Mouse (Mus musculus) embryo, embryonic 9.5 days (tissue): ENCODE data around the gene Pip5k1b.

ENCODE experiments used
- DNase-seq: peaks from one replicate; pipeline ENCODE4 v3.0.0-alpha.2; 2017; ENCODE audit errors: extremely low spot score

Gene Pip5k1b

GRCm38 (mm10) chr19:24476461-24476860 lies 79.2 kb downstream of the Pip5k1b start:
- peak; percentile 29 for DNase-seq

- no peak for DNase-seq
Measured at GRCm38 (mm10) chr19:24475281-24475680, 80.4 kb downstream of the Pip5k1b start.

- no peak for DNase-seq
Measured at GRCm38 (mm10) chr19:24472512-24472911, 83.2 kb downstream of the Pip5k1b start.

GRCm38 (mm10) chr19:24471538-24471937 lies 84.1 kb downstream of the Pip5k1b start:
- no peak for DNase-seq

- no peak for DNase-seq
Measured at GRCm38 (mm10) chr19:24469216-24469615, 86.5 kb downstream of the Pip5k1b start.

- DNase-seq, result no peak
Measured at GRCm38 (mm10) chr19:24468616-24469015, 87.1 kb downstream of the Pip5k1b start.

- DNase-seq, result no peak
Measured at GRCm38 (mm10) chr19:24463011-24463410, 92.7 kb downstream of the Pip5k1b start.

GRCm38 (mm10) chr19:24456591-24457231 lies 99.0 kb downstream of the Pip5k1b start:
- DNase-seq, result no peak

- DNase-seq, result no peak
Measured at GRCm38 (mm10) chr19:24455249-24455960, 100.3 kb downstream of the Pip5k1b start.

GRCm38 (mm10) chr19:24454451-24454850 lies 101.2 kb downstream of the Pip5k1b start:
- no peak for DNase-seq

GRCm38 (mm10) chr19:24453379-24453778 lies 102.3 kb downstream of the Pip5k1b start:
- DNase-seq, result no peak

GRCm38 (mm10) chr19:24452441-24452898 lies 103.2 kb downstream of the Pip5k1b start:
- peak; percentile 54 for DNase-seq

- DNase-seq, result no peak
Measured at GRCm38 (mm10) chr19:24451626-24452025, 104.0 kb downstream of the Pip5k1b start.

GRCm38 (mm10) chr19:24450740-24451139 lies 104.9 kb downstream of the Pip5k1b start:
- no peak for DNase-seq

- DNase-seq, result no peak
Measured at GRCm38 (mm10) chr19:24444322-24444721, 111.3 kb downstream of the Pip5k1b start.

- DNase-seq, result no peak
Measured at GRCm38 (mm10) chr19:24439715-24440114, 116.0 kb downstream of the Pip5k1b start.

- DNase-seq, result no peak
Measured at GRCm38 (mm10) chr19:24434291-24434690, 121.4 kb downstream of the Pip5k1b start.

GRCm38 (mm10) chr19:24432447-24432846 lies 123.2 kb downstream of the Pip5k1b start:
- DNase-seq, result no peak

GRCm38 (mm10) chr19:24431381-24431780 lies 124.3 kb downstream of the Pip5k1b start:
- DNase-seq, result no peak

- DNase-seq, result no peak
Measured at GRCm38 (mm10) chr19:24428011-24428410, 127.7 kb downstream of the Pip5k1b start.

- no peak for DNase-seq
Measured at GRCm38 (mm10) chr19:24427258-24427657, 128.4 kb downstream of the Pip5k1b start.

GRCm38 (mm10) chr19:24426759-24427181 lies 128.9 kb downstream of the Pip5k1b start:
- no peak for DNase-seq

GRCm38 (mm10) chr19:24418030-24418429 lies 137.6 kb downstream of the Pip5k1b start:
- no peak for DNase-seq
